Mouse (Mus musculus): ENCODE data around the gene Ltbp3.
A peak's percentile ranks its signal among the peaks of the same experiment; 100 is the strongest.

Ltbp3 gene

DNA sequence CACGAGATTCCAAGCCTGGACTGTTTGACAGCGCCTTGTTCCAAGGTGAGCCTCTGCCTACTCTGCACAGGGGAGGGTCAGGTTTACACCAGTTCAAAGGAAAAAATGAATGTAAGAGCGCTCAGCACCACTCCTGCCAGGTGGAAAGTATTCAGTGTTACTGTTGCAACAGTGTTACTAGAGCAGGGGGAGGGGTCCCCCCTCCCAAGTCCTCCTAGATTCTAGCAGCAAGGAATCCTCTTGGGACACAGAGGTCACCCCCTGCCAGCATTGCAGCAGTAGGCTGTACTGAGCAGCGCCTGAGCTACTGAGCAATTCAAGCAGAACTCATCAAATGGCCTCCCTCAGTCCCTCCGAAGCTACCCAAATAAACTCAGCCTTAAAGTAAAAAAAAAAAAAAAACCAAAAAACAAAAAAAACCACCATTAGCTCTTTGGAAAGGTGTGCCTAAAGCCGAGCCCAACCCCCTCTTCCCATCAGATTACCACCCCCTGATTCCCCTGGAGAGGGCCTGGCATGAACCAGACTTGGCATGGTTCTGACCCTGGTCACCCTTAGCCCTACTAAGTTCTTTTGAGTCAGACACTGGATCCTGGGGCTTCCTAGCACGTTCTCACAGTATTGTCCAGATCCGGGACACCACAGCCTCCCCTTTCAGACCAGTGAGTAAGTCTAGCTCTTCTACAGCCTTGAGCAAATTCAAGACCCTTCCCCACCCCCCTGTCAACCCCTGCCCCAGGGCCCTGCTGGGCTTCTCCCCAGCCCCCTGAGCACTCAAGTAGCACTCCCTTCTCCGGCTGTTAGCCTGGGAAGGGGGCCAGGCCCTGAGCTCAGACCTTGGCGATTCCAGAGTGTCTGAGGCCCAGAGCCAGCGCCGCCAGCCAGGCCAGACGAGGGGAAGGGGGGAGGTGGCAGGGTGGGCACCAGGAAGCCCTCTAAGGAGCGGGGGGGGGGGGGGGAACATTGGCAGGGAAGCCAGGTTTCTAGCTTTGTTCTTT, at the start of gene Ltbp3:
TSS of gene Ltbp3 (plus strand) at position 585 of the 998 bp plus-strand sequence.
- DNase-seq (ENCODE audit: low read depth, low spot score): no peak

DNA sequence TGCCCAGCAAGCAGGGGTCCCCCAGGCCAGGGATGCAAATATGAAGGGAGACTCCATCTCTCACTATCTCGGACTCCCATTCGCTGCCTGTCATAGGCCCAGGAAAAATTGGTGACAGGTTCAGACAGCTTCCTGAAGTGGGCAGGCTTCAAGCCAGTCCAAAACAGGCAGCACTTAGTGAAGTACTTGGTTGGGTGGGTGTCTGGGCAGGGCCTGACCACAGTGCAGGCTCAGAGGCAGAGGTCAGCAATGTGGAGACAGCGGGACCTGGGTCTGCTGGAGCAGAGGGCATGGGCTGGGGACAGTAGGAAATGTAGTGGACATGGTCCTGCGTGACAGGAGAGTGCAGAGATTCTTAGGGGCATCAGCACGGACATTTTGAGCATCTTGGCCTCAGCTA, 49.1 kb upstream of the Ltbp3 start:
- no peak for DNase-seq (ENCODE audit: low read depth, low spot score)

DNA sequence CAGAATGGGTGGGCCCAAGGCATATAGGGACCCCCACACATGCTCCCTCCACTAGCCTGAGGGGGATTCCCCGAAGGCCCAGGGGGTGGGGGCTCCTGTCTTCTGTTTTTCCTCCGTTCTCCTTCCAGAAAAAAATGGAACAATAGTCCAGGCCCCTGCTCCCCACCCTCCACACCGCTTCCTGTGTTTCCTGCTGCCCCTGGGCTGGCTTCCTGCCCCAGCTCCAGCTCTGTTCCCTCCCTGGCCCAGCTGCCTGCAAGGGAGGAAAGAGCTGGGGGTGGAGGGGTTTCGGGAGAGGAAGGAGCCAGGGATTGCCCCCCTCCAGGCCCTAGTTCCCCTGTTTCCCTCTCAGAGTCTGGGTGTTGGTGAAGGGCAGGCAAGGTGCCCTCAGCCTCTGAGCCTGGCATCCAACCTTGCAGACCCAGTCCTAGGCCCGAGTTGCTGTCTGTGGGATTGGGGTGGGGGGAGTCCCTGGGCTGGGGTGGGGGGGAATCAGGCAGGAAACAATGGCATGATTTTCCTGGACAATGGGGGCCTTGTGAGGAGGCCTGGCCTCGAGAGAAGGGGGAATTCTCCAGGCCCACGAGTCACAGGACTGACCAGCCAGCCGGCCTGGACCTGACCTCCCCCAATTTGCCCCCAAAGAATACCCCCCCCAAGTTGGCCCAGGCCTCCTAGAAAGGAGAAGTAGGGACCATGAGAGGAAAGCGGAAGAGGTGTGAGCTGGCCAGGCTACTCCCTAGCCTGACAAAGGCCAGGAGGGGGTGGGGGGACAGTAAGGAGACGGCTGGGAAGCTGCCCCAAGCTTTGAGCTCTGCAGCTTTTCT, 48.4 kb upstream of the Ltbp3 start:
- DNase-seq (ENCODE audit: low read depth, low spot score): no peak

DNA sequence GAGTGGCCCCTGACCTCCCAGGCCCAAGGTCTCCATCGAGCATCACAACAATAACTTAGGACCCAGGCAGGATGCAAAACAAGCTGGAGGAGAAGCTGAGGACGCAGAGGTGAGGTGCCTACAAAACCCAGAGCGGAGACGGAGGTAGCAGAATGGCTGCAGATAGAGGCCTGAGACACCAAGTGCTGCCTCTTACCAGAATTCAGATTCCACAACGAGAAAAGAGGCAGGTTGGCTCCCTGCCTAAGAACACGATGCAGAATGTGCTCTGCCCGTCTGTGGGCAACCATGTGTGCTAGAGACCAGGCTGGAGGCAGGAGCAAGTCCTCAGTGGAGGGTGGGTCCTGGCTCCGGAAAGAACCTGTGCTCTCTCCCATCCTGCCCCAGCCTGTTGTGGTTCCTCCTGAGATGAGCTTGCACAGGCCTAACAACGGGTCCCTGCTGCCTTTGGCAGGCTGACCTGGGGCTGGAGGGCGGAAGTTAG, 47.7 kb upstream of the Ltbp3 start:
- no peak for DNase-seq (ENCODE audit: low read depth, low spot score)

DNA sequence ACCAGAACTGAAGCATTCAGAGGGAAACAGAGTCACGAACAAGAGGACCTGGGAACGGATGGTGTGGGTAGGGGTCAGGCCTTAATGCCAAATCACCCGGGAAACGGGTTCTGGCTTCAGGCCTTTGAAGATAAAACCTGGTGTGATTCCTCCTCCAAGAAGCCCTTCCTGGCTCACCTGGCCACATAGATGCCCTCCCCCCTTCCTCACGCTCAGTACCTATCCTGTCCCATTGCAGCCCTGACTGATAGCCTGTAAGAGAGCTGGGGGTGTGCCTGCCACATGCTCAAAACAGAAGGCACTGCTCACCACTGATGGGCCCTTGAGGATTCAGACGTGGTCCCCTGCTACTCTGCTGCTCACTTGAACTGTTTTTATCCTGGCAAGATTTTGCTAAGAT, 46.9 kb upstream of the Ltbp3 start:
- DNase-seq (ENCODE audit: low read depth, low spot score): no peak

DNA sequence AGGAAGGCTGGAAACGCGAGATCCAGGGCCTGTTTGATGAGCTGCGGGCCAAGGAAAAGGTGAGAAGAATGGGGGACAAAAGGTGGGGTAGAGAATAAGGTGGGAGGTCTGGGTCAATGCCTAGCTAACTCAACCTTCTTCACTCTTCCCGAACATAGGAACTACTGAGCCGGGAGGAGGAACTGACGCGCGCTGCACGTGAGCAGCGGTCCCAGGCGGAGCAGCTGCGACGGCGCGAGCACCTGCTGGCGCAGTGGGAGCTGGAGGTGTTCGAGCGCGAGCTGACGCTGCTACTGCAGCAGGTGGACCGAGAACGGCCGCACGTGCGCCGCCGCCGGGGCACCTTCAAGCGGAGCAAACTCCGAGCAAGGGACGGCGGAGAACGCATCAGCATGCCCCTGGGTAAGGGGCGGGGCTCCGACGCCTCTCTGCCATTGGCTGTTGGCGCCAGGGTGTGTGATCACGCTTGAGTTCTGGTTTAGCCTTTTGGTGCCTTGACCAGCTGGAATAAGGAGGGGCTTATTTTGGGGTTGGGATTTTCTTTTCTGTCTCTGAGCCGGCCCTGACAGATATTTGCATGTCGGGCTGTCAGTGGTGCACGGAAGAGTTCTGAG, 44.7 kb upstream of the Ltbp3 start:
- no peak for DNase-seq (ENCODE audit: low read depth, low spot score)

DNA sequence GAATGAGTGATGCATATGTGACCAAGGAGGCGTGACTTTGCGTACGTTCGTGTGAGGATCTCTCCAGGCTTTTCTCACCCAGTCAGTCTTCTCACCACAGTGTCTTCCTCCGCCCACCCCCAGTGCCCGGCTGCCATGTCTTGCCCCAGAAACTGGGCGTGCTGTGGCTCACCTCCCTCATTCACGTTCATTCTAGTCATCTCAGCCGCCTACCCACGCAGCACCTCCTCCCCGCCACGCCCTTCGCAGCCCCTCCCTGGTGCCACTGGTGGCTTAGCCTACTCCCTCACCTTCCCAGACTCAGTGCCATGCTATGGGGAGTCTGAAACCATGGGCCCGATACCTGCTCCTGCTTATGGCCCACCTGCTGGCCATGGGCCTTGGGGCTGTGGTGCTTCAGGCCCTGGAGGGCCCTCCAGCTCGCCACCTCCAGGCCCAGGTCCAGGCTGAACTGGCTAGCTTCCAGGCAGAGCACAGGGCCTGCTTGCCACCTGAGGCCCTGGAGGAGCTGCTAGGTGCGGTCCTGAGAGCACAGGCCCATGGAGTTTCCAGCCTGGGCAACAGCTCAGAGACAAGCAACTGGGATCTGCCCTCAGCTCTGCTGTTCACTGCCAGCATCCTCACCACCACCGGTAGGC, 36.4 kb upstream of the Ltbp3 start, which contains the start of gene Kcnk7:
TSS of gene Kcnk7 (plus strand) at position 205 of the 638 bp plus-strand sequence.
- DNase-seq (ENCODE audit: low read depth, low spot score): peak; percentile 84

DNA sequence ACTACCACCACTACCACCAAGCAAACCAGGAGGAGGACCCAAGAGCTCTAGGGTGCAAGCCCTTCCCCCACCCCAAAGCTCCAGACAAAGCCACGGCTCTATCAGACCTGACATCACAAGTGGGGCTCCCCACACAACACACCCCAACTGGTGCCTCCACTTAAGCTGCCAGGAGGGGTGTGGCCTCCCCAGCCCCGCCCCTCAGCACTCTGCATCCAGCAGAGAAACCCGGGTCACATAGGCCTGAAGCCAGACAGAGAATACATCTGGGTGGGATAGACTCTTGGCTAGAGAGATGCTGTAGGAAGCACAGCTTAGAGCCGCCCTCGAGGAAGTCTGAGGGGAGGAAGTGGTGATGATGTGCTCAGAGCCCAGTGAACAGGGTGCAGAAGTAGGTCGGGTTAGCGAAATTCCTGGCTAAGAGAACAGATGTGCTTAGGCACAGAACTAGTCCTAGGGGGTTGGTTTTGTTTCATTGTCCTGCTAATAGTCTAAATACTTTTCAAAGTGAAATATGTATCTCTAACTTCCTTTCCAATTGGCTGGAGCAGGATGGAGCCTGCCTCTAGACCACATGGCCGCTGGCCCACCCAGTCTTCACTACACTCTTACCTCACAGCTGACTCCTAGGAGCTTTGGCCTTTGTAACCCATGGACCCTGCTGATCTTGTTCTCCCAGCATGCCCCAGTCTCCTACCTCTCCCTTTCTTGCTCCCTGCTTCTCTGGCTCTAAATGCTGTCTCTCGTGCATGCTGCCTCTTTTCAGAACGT, 35.7 kb upstream of the Ltbp3 start:
- peak; percentile 84 for DNase-seq (ENCODE audit: low read depth, low spot score)

DNA sequence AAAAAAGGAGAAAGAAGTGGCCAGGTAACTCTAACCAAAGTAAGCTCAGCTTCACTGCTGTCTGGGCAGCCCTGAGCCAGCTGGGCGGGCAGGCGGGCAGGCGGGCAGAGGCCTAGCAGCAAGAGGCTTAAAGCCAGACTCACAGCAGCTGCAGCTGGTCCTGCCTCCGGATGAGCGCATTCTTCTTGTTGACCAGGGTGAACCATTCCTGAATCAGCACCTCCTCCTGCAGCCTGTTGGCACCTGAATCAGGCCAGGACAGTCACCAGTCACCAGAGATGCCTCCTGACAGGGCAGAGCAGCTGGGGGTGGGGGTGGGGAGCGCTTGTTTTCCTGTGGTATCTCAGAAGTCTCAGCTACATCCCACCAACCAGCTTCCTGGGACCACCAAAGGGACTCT, 30.6 kb upstream of the Ltbp3 start:
- DNase-seq (ENCODE audit: low read depth, low spot score): no peak

DNA sequence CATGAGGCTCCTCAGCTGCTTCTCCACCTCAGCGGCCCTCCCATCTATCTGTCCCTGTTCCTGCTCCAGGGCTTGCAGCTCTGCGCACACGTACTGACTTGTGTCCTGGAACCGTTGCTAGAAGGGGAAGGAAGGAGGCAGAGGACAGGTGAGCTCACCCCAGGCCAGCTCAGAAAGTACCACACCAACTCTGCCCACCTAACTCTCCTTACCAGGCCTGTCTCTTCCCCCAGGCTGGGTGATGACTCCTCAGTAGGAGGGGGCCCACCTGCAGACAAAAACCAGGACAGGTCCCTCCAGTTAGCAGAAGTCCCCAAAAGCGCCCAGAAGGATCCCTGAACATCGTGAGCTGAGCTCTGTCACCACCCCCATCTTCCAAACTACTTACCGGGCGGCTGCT, 30.1 kb upstream of the Ltbp3 start:
- no peak for DNase-seq (ENCODE audit: low read depth, low spot score)

DNA sequence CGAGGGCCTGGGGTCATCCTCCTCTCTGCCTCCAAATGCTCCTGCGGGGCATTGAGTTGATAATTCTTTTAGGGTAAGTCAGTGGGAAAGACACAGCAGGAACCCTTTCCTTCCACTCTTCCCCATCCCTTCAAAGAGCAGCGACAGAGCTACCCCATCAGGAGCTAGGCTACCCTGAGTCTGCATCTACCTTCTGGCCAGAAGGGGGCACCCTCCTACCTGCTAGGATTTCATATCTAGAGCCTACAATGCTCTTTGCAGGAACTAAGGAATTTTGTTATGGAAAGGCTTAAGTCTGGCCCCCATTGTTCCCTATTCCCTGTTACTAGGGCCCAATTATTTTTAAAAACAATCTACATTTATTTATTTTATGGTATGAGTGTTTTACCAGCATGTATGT, 29.5 kb upstream of the Ltbp3 start:
- DNase-seq (ENCODE audit: low read depth, low spot score): peak; percentile 83

DNA sequence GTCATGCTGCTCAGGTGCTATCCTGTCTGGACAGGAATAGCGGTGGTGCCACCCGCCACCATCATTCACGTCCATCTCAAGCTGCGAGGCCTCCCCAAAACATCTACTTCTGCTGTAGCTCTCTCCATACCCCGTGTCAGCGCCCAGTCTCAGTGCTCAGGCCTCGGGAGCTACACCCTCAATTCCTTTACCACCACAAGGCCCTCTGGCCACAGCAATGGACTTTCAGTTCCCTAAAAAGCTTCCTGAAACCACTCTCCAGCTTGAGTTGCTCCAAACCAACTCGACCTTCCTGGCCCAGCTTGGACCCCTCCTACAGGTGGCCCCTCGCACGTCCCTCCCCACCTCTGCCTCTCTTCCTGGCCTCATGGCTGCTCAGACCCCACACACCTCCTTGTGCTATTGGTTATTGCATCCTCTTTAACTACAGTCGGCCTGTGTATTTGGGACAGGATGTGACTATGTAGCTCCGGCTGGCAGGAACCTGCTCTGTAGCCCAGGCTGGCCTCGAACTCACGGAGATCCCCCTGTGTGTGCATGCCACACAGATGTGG, 28.7 kb upstream of the Ltbp3 start:
- DNase-seq (ENCODE audit: low read depth, low spot score): no peak

DNA sequence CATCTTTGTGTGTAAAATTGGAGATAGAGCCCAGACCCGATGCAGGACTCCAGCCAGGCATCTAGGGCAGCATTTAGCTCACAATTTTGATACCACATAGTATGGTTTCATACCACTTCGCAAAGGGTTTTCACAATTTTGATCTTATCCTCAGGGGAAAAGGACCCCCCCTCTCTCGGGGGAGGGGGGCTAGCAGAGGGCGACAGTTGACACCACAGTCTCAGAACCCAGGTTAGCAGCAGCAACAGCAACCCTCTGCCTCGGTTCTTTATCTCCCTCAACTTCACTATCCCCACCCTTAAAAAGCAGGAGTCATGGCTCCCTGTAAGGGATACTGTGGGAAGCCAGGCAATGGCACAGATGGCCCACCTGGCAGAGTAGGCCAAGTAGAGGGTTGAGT, 27.4 kb upstream of the Ltbp3 start:
- no peak for DNase-seq (ENCODE audit: low read depth, low spot score)

DNA sequence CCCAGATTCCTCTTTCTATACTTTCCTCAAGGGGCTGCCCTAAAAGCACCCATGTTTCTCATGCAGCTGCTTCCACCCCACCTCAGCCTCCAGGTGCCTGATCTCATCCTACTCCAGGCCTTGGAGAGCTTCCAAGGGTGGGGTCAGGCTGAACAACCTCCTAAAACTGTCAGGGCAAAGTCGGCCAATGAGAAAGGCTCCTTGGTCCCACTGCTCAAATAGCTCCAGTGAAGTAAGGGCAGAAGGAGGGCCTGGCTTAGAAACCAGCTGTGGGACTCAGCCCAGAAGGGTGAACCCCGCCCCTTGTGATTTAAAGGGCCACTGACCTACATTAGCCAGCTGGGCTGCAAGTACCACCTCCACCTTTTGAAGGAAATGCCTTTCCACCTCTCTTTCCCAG, 27.0 kb upstream of the Ltbp3 start:
- no peak for DNase-seq (ENCODE audit: low read depth, low spot score)

DNA sequence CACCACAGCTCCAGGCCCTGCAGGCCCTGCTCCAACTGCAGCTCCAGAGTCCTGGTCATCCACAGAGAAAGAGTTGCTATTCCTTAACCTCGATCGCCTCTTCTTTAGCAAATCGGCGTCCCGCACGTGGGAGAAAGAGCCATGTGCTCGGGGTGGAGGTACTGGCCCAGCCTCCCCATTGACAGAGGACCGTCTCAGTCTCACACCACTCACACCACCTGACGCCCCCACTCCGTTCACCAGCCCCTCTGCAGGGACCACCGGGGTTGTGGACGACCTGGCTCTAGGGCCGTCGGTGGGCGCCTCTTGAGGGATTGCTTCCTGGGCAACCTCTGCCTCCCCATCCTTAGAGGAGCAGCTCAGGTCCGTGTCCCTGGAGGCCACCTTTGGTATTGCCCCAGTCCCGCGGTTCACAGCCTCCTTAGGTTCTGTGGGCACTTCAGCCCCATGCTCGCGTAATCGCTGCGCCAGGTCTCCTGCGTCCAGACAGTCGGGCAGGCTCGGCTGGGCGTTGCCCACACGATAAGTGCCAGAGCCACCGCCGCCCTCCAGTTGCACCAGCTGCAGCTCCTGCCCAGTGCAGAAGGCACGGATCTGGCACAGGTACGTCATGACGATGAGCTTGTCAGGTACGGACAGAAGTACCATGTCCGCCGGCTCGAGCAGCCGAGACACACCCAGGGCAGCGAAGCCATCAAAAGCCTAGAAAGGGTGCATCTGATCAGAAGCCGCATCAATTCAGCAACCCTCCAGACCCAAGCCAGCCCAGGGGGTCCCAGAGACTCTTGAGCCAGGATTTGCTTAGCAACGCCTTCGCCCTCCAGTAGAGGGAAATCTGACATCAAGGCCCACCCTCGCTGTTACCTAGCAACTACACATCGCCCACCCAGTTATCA, 24.7 kb upstream of the Ltbp3 start:
- peak; percentile 38 for DNase-seq (ENCODE audit: low read depth, low spot score)

DNA sequence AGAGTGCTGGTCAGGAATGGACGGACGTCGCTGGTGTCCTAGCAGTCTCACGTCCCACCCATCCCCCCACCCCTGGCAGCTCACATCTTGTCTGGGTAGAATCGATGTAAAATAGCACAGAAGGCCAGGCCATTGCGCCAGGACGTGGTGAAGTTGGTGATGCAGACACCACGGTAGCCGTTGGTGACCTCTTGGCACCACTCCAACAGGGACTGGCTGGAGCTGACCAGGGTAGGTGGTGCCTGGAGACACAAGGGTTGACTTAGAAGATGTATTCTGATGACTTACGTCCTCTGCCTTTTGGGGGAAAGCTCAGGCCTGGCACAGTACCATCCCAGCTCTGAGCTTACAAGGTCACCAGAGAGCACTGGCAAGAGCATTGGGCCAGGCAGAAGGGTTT, 23.7 kb upstream of the Ltbp3 start:
- no peak for DNase-seq (ENCODE audit: low read depth, low spot score)

DNA sequence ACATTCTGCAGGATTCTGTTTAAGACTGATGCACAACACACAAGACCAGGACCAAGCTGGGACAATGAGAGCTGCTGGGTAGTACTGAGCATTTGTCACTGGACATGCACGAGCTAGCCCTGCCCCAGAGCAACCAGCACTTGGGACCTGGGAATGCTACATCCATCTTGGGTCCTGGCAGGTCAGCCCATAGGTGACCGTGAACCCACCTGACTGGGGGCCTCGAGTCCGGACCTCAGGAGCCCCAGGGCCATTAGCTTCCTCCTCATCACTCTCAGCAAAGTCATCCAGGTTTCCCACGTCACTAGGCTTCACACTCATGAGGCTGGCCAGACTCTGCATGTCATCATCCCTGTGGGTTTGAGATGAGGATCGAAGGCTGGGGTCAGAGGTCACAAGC, 19.5 kb upstream of the Ltbp3 start:
- no peak for DNase-seq (ENCODE audit: low read depth, low spot score)

DNA sequence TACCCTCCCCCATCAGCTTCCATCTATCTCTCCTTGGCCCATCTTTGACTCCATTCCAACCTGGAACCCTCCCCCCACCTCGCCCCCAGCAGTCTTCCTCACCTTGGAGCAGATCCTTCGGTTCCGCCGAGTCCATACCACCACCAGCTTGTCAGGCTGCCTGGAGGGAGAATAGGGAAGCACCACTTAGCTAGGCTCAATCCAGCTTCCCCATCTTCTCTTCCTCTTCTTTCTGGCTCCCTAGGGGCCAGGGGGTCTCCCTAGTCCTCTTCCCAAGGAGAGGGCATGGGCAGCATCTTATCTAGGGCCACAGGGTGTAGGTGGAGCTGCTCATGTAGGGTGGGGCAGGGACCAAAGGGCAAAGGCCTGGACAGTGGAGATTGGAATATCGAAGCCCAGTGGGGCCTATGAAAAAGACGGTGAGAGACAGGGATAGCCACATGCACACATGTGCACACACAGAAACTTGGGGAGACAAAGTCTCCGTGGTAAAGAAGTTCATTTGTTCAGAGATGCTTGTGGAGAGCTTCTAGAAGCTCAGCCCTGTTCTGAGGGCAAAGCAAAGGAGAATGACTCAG, 17.8 kb upstream of the Ltbp3 start:
- no peak for DNase-seq (ENCODE audit: low read depth, low spot score)

Data from CD4-positive, CD25-positive, alpha-beta regulatory T cell, adult 2 months (primary cell).